Mouse (Mus musculus): ENCODE results near the gene Amotl1.

- TF ChIP-seq CTCF (IDR thresholded peaks at IDR 0.05; ENCODE audit: low read depth, low read length) (no peak), POLR2A (IDR thresholded peaks at IDR 0.05; ENCODE audit: insufficient read depth, low read length) (no peak)
These were observed 31.1 kb upstream of the Amotl1 start for GRCm38 (mm10) chr9:14675707-14676691.
